Mouse (Mus musculus) lung, adult 2 months (tissue): ENCODE results near the gene Nxph1.

Experiments used
- CTCF ChIP-seq: fragments of 200-500 bp; IDR thresholded peaks from 2 replicates; pipeline ENCODE4 v1.5.1; 2011; ENCODE audit warnings: mild to moderate bottlenecking, low read length, control low read depth; ENCODE audit not compliant: insufficient read depth
- POLR2A ChIP-seq: fragments of 200-500 bp; IDR thresholded peaks from 2 replicates; pipeline ENCODE4 v1.6.1; 2011; ENCODE audit warnings: low read depth, mild to moderate bottlenecking, control low read depth, low read length, borderline replicate concordance; ENCODE audit errors: extremely low read depth

- TF ChIP-seq POLR2A: no peak
- no peak for TF ChIP-seq CTCF
Observed at GRCm38 (mm10) chr6:8907917-8908316, 40.3 kb upstream of the Nxph1 start.
